ENCODE assay signal across 26 mouse cellular contexts in the genomic region with DNA sequence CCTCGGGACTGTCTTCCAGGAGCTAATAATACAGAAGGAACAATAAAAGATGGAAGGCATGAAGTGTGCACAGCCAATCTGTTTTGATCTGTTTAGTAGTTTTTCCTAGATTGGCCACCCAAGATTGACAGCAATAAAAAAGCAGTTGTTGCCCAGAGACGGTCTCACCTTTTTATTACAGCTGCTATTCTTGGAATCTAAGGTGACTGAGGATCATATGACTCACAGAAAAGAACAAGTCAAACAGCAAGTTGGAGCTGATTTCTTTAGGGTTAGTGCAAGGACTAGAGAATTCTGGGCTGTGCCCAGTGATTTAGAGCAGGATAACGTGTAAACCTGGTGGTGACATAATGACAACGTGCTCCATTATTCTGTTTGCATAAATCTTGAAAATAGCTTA. TPM values are rescaled to one million over a fixed set of nuclear protein-coding genes. Genes with fewer than 3 reads are reported as not detected.
"Had no signal": no experiment of that assay in that cellular context is flagged by ENCODE, and none has a peak within 500 bp of the region (broad histone marks: within the 10 kb centered on the region; RNA-seq: fewer than 3 reads in every experiment).

No protein-coding gene starts in this region.

- H3K4me2 ChIP-seq: lung, embryonic 14.5 days; midbrain, embryonic 12.5 days; neural tube, embryonic 12.5 days had no signal

- H3K27ac ChIP-seq: liver, embryonic 14.5 days; midbrain, embryonic 12.5 days; neural tube, embryonic 12.5 days had no signal

- H3K27me3 ChIP-seq: midbrain, embryonic 12.5 days; neural tube, embryonic 12.5 days had no signal

- DNase-seq: lung, adult 18-20 months; lung, embryonic 14.5 days; lung, postnatal 10 days; lung, postnatal 4 days; midbrain, embryonic 14.5 days; retina, postnatal 1 day; right cerebral cortex, adult 18-20 months; right cerebral cortex, postnatal 25 days; right cerebral cortex, postnatal 4 days; spleen, adult 18-20 months; thymus, adult 2 months; thymus, postnatal 25 days; thymus, postnatal 4 days had no signal

- H3K9ac ChIP-seq: liver, embryonic 14.5 days; lung, embryonic 14.5 days; midbrain, embryonic 12.5 days; neural tube, embryonic 12.5 days had no signal

- H3K9me3 ChIP-seq: megakaryocyte, embryonic 14.5 days; midbrain, embryonic 12.5 days; neural tube, embryonic 12.5 days had no signal

- H3K36me3 ChIP-seq: midbrain, embryonic 12.5 days; neural tube, embryonic 12.5 days had no signal

- H3K4me1 ChIP-seq: megakaryocyte, embryonic 14.5 days; midbrain, embryonic 12.5 days; neural tube, embryonic 12.5 days had no signal

- H3K4me3 ChIP-seq: megakaryocyte, embryonic 14.5 days; midbrain, embryonic 12.5 days; neural tube, embryonic 12.5 days had no signal

RNA-seq across cellular contexts. Expression of gene Cyp3a13, which starts 19.5 kb away (rescaled TPM):
- total RNA-seq: midbrain, postnatal 0 days; monocyte, adult 5-6 weeks; neutrophil, adult 5-6 weeks had no signal
- polyA plus RNA-seq: midbrain, embryonic 12.5 days; midbrain, embryonic 14.5 days; midbrain, postnatal 0 days; neural tube, embryonic 12.5 days; neural tube, embryonic 14.5 days; testis, adult 2 months had no signal

RNA-seq across cellular contexts. Expression of gene Gjc3, which starts 21.9 kb away (rescaled TPM):
- total RNA-seq: neutrophil, adult 5-6 weeks had no signal
- polyA plus RNA-seq: liver, embryonic 16.5 days; lung, embryonic 14.5 days had no signal

RNA-seq across cellular contexts. Expression of gene Azgp1, which starts 40.4 kb away (rescaled TPM):
- total RNA-seq: midbrain, postnatal 0 days; monocyte, adult 5-6 weeks; neutrophil, adult 5-6 weeks had no signal
- polyA plus RNA-seq: lung, embryonic 14.5 days; lung, embryonic 16.5 days; midbrain, embryonic 12.5 days; midbrain, embryonic 14.5 days; midbrain, postnatal 0 days; neural tube, embryonic 12.5 days; neural tube, embryonic 14.5 days; small intestine, adult 2 months; stomach, embryonic 14.5 days; thymus, adult 2 months had no signal
